Mouse (Mus musculus): ENCODE data around the gene Thtpa.
A peak's percentile ranks its signal among the peaks of the same experiment; 100 is the strongest.

Thtpa gene

DNA sequence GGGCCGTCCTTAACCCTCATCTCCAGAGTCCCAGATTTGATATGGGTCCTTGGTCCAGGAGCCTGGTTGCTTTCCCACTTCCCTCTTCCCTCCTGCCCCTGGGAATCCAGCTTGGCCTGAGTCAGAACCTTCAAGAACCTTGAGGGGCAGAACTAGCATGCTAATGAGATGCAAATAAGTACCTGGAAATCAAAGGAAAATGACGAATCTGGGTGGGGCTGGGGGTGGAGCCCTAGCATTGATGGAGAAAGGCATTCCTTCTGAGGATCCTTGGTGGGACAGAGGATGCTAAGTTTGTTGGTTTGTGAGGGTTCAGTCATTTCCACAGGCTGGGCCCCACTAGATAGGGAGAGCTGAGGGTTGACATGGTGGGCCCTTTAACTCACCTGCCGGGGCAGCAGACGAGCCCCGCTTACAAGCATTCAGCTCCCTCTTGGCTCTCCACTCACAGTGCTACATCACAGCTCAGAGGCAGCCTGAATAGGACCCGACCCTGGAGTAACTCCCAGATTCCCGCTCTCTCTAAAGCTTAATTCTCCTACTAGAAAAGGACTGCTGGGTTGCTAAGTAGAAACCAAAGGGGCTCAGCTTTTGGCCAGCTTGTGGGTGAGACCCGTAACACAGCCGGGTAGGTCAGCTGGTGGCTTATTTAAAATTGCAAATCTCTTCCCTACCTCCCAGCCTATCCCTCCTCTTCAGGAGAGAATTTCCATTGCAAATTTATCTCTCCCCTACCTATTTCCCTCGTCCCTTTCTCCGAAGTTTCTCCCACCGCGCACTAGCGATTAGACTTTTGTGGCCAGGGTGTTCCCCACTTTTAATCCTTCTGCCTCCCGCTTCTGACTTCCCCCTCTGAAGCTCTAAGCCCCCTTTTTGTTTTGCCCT is 16.9 kb upstream of the Thtpa start:
- no peak for DNase-seq (ENCODE audit: extremely low spot score, low read depth, low spot score)

DNA sequence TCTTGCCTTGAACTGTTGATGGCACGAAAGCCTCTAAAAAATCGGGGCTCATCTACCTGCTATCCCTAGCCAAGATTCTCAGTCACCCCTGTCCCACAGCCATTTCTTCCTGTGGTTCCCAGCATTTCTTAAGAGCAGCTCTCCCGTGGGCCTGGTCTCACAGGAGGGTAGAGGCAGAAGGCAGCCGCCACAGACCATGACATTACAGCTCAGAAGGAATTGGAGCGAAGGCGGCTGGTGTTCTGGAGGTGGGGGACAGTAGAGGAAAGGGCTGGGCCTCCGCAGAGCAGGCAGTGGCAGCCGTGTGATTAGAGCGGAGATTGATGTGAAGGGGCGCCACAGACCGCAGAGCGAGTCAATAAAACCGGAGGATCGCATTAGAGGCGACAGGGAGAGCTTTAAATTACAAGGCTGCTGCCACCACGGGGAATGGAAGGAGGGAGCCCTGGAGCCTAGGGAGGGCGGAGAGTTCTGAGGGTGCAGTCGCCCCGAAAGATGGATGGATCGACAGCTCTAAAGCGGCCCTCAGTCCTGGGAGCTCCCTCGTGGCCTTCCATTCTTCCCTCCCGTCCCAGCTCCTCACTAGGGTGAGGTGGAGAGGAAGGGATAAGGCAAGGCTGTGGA is 16.1 kb upstream of the Thtpa start:
- DNase-seq (ENCODE audit: extremely low spot score, low read depth, low spot score): no peak

DNA sequence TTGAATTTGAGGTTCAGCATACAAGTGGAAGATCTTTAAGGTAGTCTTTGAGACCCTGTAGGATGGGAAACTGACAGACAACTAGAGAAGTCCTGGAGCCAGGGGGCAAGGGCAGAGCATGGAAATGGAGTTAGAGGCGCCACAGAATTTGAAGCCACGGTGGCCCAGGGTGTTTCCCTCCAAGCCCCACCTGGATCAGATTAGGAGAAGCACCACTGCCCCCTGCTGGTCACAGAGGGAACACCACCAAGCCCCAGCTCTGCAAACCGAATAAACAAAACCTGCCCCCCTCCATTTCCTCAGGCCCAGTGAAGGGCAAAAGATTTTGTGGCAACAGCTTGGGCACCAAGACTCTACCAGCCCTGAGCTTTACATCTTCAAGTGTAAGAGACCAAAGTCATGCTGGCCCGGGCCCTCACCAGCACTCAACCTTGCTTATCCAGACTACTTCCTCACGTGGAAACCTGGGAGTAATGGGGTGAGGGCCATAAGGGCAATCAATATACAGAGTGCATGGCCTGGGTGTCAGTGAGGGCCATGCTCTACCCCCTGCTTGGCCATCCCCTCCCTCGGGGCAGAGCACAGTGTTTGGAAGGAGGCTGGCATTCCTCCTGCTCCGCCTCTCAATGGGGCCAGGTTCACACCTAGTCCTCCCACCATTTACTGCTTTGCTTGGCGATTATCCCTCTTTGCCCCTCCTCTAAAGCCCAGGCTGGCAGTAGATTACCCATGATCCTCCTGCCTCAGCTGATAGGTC is 15.2 kb upstream of the Thtpa start:
- peak; percentile 60 for DNase-seq (ENCODE audit: extremely low spot score, low read depth, low spot score)

DNA sequence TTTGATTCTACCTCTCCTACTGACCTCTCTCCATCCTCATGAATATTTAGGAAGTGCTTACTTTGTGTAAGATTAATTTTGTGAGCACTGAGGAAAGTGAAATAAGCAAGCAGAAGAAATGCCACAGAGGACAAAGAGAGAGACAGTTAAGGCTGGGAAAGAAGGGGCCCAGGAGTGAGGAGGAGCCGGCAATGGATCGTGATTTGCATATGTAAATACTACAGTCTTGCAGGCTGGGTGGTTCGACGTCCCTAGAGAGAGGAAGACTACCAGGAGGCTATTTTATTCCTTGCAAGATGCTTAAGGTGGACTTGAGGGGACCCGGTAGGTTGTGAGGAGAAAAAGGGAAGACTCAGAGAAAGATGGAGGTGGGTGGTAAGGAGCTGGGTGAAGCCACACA is 13.5 kb upstream of the Thtpa start:
- DNase-seq (ENCODE audit: extremely low spot score, low read depth, low spot score): no peak

DNA sequence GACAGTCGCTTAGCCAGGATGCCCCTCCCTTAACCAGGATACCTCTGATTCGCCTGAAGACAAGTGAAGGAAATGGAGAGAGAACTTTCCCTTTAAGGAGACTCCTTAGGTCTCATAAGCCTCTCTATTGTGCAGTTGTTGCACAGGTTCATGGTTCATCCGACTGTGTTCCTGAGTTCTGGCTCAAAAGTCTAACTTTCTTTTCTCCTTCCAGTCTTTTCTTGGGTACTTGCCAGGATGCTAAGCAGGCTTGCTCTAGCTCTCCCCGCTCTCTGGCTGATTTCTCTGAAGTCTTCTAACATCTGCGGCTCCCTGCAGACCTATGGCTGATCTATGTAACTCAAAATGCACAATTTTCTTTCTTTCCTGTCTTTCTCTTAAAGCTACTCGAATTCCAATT is 11.1 kb upstream of the Thtpa start:
- DNase-seq (ENCODE audit: extremely low spot score, low read depth, low spot score): no peak

DNA sequence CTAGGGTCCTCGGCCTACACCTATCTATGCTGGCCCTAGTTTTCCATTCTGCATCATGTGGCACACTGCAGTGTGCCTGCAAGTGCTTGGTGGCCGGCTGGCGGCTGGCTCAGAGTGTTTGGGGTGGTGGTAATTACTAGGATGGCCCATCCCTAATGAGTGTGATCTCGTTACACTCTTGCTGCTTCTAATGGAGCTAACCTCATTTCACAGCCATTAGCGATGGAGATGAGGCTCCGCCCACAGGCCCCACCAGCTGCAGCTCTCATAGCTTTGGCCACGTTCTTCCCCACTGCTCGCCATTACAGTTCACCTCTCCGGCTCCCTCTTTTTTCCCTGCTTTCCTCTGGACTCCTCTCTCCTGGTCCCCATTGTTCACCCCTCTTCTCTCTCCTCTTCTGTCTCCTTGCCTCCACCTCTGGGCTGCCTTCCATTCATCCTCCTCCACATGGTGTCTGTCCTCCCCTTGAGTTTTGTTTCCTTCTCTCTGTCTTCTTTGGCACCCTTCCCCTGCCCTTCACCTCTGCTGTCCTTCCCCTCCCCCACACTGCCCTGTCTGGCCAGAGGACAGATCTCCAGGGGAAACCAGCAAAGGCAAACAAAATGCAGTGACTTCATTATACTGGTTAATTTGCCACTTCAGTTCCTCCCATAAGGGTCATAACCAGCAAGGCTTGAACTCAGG is 9.1 kb upstream of the Thtpa start:
- no peak for DNase-seq (ENCODE audit: extremely low spot score, low read depth, low spot score)

DNA sequence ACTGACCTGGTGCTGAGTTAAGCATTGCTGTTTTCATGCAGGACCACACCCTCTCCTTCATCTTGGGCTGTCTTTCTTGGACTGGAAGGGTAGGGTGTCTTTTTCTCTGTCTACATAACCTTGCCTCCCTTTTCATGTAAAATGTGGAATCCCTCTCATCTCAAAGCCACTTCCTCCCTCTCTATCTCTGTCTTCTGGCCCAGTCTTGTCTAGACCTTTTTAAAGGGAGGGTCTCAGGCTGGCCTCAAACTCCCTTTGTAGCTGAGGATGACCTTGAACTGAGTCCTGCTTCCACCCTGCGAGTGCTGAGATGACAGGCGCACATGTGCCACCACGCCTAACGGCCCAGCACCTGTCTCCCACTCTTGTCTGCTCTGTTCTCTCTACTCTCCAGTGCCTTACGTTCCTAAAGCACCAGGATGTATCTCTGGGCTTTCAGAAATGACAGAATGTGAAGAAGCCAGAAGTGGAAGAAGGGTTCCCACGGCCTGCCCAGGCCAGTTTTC is 8.5 kb upstream of the Thtpa start:
- DNase-seq (ENCODE audit: extremely low spot score, low read depth, low spot score): no peak

DNA sequence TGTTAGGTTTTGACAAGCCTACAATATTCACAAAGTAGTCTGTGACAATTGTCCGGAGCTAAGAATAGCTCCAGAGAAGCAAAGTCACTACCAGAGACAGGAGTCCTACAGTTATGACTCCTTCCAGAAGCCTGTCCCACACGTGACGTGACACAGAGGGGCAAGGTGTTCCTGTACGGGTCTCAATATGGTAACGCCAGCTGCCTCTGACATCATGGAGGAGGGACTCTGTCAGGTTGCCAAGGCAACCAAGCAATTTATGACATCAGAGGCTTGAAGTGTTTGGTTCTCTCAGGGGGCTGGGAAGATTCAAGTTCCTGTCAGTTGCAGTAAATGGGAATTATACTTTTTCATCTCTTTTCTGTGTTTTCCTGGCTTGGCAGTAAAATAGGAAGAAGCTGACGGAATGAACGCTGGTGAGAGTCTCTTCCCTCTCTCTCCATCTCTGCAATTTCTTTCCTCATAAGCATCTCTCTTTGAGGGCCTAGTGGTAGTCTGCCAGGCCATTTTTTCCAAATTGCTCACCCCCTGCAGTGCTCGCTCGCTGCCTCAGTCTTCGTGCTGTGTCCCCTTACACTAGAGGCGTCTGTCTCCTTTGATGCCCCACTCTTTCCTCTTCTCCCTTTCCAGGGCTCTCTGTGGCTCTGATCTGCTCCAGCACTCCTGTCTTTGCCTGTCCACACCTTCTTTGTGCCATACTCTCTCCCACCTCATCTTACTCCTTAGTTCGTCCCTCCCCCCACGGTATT is 5.2 kb upstream of the Thtpa start:
- no peak for DNase-seq (ENCODE audit: extremely low spot score, low read depth, low spot score)

DNA sequence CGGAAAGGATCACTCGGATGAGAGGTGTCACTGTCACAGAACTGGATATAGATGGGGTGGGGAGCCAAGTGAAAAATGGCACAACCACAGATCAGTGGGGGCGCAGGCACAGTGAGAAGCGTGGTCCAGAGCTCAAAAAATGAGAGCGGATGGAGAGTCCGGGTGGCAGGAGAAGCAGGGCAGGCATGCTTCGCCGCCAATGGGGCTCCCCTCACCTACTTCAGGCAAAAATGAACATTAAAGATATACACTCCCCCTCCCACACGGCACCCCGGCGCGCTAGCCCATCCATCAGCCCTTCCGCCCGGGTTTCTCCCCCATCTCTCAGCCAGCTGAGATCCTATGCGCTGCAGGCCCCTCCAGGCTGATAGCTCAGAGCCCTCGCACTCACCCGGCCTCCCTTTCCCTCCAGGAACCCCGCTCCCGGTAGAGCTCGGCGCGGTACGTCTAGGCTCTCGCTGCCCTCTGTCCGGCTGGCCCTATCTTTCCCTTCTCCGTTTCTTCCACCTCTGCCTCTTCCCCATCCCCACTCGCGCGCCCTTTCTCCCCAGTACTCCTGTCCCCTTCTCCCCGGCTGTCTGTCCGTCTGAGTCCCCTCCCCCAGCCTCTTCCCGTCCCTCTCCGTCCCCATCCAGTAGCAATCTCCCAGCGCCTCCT is 3.2 kb upstream of the Thtpa start:
- no peak for DNase-seq (ENCODE audit: extremely low spot score, low read depth, low spot score)

DNA sequence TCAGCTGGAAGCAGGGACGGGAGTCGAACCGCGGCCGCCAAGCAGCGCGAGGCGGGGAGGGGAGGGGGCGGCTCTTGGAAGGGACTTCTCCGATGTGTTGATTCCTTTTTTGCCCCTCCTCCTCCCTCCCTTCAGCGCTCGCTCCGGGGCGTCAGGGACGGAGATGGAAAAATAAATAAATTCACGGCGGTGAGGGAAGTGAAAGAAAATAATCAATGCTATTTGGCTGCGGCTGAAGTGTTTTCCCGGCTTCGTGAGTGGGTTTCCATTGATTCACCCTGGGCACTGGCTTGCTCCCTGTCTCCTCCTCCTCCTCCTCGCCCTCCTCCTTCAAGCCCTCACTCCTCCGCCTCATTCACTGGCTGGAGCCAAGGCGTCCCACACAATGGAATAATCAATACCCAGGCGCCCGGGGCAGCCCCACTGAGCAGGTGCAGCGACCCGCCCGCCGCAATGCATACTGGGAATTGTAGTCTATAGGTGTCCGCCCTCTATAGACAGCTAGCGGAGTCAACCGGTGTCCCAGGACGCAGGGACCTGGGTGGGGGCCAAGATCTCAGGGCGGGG is 2.5 kb upstream of the Thtpa start, which contains the start of gene Zfhx2:
TSS of gene Zfhx2 (minus strand) at position 314 of the 567 bp plus-strand sequence.
- peak; percentile 63 for DNase-seq (ENCODE audit: extremely low spot score, low read depth, low spot score)

DNA sequence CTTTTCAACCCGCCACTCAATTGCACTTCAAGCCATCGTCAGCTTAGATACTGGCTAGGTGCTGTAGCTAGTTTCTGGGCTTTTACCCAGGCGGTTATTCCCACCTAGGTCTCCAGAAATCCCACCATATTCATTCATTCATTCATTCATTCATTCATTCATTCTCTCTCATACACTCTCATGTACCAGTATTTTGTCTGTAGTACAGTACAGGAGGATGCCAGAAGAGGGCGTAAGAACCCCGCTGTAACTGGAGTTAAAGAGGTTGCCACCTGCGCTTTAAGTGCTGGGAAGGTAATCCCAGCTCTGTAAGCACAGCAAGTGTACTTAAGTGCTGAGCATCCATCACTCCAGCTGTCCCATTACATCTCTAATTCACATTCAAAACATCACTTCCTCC is 657 bp upstream of the Thtpa start:
- no peak for DNase-seq (ENCODE audit: extremely low spot score, low read depth, low spot score)

DNA sequence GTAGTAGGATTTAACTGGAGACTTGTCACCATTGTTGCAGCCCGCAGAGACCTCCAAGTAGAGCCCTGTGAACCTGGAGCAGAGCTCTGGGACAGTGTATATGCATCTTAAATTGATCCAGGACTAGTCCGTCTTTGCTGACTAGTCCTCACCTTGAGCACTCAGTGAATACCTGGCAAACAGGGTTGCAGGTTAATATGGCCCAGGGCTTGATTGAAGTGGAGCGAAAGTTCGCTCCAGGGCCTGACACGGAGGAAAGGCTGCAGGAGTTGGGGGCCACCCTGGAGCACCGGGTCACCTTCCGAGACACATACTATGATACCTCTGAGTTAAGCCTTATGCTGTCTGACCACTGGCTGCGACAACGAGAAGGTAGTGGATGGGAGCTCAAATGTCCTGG is 679 bp downstream of the Thtpa start:
- no peak for DNase-seq (ENCODE audit: extremely low spot score, low read depth, low spot score)

DNA sequence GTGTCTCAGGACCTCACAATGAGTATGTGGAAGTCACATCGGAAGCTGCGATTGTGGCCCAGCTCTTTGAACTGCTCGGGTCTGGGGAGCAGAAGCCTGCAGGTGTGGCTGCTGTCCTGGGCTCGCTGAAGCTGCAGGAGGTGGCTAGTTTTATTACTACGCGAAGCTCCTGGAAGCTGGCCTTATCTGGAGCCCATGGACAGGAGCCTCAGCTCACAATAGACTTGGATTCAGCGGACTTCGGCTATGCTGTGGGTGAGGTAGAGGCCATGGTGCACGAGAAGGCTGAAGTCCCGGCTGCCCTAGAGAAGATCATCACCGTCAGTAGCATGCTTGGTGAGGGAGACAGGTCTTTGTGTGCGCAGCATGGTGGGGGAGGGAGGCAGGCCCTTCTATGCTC is 1.1 kb downstream of the Thtpa start:
- no peak for DNase-seq (ENCODE audit: extremely low spot score, low read depth, low spot score)

DNA sequence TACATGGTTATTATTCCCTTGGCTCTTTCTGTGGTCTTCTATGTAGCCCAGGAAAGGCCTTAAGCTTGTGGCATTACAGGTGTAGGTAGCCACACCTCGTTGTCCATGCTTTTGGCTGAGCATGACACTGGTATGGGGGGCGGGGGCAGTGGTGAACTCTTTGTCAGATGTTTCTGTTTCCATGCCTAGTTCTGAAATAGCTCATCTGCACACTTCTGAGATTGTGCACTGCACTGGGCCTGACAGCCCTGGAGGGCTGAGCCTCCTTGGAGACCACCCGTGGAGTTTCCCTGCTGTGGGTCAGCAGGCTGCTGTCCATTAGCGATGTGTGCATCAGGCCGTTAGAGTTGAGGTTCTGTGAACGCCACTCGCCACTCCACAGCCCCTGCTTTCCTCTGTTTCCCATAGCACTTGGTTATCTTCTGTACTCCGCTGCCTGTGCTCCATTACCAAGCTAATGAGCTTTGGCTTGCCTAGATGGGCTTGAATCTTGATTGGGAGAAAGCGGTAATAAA is 2.0 kb downstream of the Thtpa start:
- DNase-seq (ENCODE audit: extremely low spot score, low read depth, low spot score): no peak

DNA sequence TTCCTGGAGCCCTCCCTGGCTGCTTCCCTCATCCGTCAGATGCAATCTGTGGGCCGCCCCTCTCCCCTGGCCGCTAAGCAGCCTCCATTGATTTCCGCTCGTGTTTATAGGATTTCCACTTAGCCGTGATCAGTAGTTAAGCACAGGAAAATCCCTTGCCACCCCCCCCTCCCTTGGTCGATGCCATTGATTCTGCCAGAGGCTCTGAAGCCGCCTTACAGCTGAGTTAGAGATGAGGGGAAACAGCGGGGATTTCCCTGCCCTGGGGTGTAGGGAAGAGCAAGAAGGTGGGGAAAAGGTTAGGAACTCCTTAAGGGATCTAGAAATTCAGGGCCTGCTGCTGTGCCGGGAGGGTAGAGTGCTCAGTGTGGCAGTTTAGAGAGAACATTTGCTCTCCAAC is 3.1 kb downstream of the Thtpa start:
- DNase-seq (ENCODE audit: extremely low spot score, low read depth, low spot score): no peak

DNA sequence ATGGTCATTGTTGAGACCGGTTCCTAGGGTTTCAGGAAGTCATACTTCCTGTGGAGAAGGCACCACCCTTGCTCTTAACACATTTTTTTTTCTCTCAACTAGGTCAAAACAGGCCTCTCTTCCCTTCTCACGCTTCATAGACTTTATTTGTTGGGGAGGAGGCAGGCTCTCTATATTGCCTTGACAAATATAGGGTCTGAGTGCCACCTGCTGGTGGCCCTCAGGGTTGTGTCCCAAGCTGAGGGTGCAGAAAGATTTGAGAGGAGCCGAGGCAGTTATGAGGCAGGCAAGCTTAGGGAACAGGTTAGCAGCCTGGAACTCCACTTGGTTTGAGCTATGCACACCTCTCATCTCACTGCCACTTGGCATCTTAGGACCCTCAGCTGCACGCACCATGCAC is 3.5 kb downstream of the Thtpa start:
- no peak for DNase-seq (ENCODE audit: extremely low spot score, low read depth, low spot score)

DNA sequence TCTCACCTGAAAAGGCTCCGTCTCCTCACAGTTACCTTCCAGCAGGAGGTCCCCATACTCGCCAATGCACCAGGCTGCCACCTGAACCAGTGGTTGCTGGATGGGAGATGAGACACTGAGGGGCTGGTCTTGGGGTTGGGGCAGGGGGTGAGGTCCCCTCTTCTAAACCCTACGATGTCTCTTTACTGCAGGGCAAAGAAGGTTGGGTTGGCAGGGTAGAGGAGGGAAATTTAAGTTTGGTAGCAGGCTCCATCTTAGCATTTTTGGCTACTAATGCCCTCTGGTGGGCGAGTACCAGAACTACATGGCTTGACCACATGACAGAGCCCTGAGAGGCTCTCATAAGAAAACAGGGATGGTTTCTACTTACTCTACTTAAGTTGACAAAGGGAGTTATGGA is 7.0 kb downstream of the Thtpa start:
- no peak for DNase-seq (ENCODE audit: extremely low spot score, low read depth, low spot score)

DNA sequence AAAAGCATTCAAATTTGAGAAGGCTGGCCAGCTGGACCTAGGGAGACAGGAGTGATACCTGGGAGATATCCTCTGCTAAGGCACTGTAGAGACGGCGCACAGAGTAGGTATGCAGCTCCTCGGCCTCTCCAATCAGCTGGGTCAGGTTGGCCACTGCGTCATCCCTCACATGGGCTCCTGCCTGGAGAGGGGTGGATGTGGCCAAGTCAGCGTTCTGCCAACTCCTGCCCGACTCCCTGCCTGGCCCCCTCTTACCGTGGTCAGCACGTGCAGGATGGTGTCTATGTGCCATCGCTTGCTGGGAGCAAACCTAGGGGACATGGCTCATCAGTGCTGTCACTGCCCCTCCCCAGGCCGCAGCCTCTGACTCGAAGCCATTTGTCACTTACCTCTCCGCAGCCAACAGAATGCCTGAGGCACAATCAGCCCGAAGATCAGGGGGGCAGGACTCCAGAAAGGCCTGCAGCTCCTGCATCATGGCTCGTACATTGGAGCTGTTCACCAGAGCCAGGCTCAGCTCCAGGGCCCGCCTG is 7.7 kb downstream of the Thtpa start:
- no peak for DNase-seq (ENCODE audit: extremely low spot score, low read depth, low spot score)

DNA sequence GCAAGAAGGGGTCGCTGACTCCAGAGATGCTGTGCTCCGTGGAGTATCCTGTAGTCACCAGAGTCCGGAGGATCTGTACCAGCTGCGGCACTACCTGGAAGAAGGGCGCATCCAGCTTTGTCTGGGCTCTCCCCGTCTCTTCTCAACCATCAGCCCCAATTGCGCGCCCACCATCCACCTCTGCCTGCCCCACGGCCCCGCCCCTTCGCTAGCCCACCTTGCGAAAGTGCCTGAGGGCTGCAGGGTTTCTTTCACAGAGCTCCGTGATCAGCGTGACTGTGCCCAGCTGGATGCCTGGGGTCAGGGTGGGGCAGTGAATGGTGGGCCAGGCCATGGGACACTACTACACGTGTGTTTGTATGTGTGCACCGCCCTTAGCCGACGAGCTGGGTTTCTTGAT is 9.8 kb downstream of the Thtpa start:
- DNase-seq (ENCODE audit: extremely low spot score, low read depth, low spot score): no peak

Data from hindlimb bud, embryonic 11.5 days (tissue).